Mouse (Mus musculus) kidney, embryonic 16.5 days (tissue): Measurements from ENCODE around the gene Prm2. TPM values are rescaled to one million over a fixed set of nuclear protein-coding genes. Genes with fewer than 3 reads are reported as not detected.
A peak's percentile ranks its signal among the peaks of the same experiment; 100 is the strongest.

Experiments used
- ATAC-seq: fragments of 200-750 bp; cut with Nextera tagmentation; 2 replicates; pipeline ENCODE4 v1.8.0; 2017; ENCODE audit warnings: moderate TSS enrichment; ENCODE audit not compliant: low FRiP score, low TSS enrichment
- H3K27ac ChIP-seq: fragments of 300-500 bp; sonication (generic); 2 replicates; pipeline ENCODE4 v1.5.1; 2014; ENCODE audit warnings: low read length
- H3K27me3 ChIP-seq: fragments of 300-500 bp; sonication (generic); 2 replicates; pipeline ENCODE4 v1.6.1; 2014; ENCODE audit warnings: low read length, control low read depth, mixed read lengths; ENCODE audit not compliant: insufficient read depth
- H3K36me3 ChIP-seq: fragments of 300-500 bp; sonication (generic); 2 replicates; pipeline ENCODE4 v1.6.1; 2014; ENCODE audit warnings: low read length, control low read depth, mixed read lengths; ENCODE audit not compliant: insufficient read depth
- H3K4me1 ChIP-seq: fragments of 300-500 bp; sonication (generic); 2 replicates; pipeline ENCODE4 v1.6.1; 2014; ENCODE audit warnings: low read length, control low read depth, mixed read lengths; ENCODE audit not compliant: insufficient read depth
- H3K4me2 ChIP-seq: fragments of 300-500 bp; sonication (generic); replicated peaks from 2 replicates; pipeline ENCODE4 v1.6.1; 2014; ENCODE audit warnings: low read depth, low read length
- H3K4me3 ChIP-seq: fragments of 300-500 bp; sonication (generic); 2 replicates; pipeline ENCODE4 v1.5.1; 2014; ENCODE audit warnings: mild to moderate bottlenecking, low read length
- H3K9ac ChIP-seq: fragments of 300-500 bp; sonication (generic); replicated peaks from 2 replicates; pipeline ENCODE4 v1.6.1; 2014; ENCODE audit warnings: low read length
- H3K9me3 ChIP-seq: fragments of 300-500 bp; sonication (generic); 2 replicates; pipeline ENCODE4 v1.6.1; 2016; ENCODE audit warnings: low read length, control low read depth
- WGBS: fragments of 180-500 bp; shearing (Covaris S2); extraction: QIAGEN DNeasy Blood & Tissue Kit; methylation state at CpG from one replicate; pipeline ENCODE4 v1.1.7; 2014; 5-methylcytosine and 5-hydroxymethylcytosine counted together
- polyA plus RNA-seq: library from polyadenylated mRNA; unstranded; fragments of >200 nt; fragmentation: Nextera tagmentation; extraction: Ambion mirVana; gene quantifications from 2 replicates; pipeline ENCODE4 v1.2.1, GENCODE M21; 2015

Prm2 gene
- polyA plus RNA-seq, 1 experiment from 2014 or later = not detected

- no peak for ATAC-seq
- Histone ChIP-seq H3K4me1 (peaks cover 40% of the 10 kb centered on the region), H3K4me2 (no peak overlapping the region), H3K9me3 (no peaks in the 10 kb centered on the region), H3K9ac (peak overlapping the region; percentile 42; the same call in 1 of the 2 replicates), H3K4me3 (no peak overlapping the region), H3K27me3 (no peaks in the 10 kb centered on the region), H3K36me3 (no peaks in the 10 kb centered on the region), H3K27ac (peak overlapping the region; percentile 29; the same call in 1 of the 2 replicates)
- WGBS = 40% methylated on average over 9 of the region's 9 CpGs
These were observed 14.0 kb downstream of the Prm2 start for GRCm38 (mm10) chr16:10781862-10782371.

DNA sequence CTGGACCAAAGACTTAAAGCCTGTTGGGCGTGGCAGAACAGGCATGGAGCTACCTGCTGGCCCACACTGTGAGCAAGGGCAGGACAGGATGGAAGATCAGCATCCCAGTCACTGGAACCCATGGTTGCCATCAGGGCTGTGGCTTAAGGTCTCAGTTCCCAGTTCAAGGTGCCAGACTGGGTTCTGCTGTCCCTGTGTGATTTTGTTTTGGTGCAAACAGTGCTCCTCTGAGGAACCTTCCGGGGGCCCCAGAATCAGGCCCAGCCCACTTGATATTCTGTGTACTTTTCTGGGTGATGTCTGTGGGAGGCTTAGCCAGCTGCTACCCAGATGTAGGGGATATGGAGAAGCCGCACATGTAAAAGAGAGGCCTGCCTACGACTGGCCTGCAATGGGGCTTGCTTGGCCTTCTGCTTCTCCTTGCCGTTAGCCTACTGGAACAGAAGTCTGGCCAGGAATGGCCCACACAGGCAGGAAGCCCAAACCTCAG lies 15.3 kb downstream of the Prm2 start:
- WGBS = 64% methylated on average over 5 of the region's 5 CpGs
- Histone ChIP-seq H3K27me3 (no peaks in the 10 kb centered on the region), H3K9me3 (no peaks in the 10 kb centered on the region), H3K4me1 (peaks cover 42% of the 10 kb centered on the region), H3K4me2 (no peak overlapping the region), H3K27ac (no peak overlapping the region), H3K4me3 (no peak overlapping the region), H3K9ac (0 out of 2 replicates have a peak overlapping the region, but pooled peaks have one; percentile 31), H3K36me3 (no peaks in the 10 kb centered on the region)
- no peak for ATAC-seq

- Histone ChIP-seq H3K4me3 (no peak overlapping the region), H3K27ac (no peak overlapping the region), H3K9ac (no peak overlapping the region), H3K36me3 (no peaks in the 10 kb centered on the region), H3K4me1 (peaks cover 26% of the 10 kb centered on the region), H3K9me3 (no peaks in the 10 kb centered on the region), H3K4me2 (no peak overlapping the region), H3K27me3 (no peaks in the 10 kb centered on the region)
- WGBS = 57% methylated on average over 5 of the region's 5 CpGs
- no peak for ATAC-seq
These were observed 18.3 kb downstream of the Prm2 start for GRCm38 (mm10) chr16:10777579-10778160.

DNA sequence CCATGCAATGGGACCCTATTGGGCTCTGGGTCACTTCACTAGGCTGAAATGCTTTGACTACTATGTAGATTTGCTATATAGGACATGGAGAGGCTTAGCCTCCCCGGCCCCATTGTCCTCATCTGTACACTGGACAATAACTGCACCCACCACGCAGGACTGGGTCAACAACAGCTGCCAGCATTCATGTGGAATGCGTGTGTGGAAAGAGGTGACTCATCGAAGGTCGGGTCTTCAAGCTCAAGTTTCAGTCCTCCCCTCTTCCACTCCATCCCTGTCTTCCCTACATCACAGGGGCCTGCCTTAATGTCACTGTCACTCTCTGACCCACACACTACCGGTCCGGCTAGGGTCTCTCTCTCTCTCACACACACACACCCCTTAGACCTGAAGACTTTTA lies 19.6 kb downstream of the Prm2 start:
- H3K27me3 ChIP-seq = no peaks in the 10 kb centered on the region
- no peaks in the 10 kb centered on the region for H3K36me3 ChIP-seq
- H3K4me1 ChIP-seq = peaks cover 14% of the 10 kb centered on the region
- H3K27ac ChIP-seq = no peak overlapping the region
- H3K4me2 ChIP-seq = no peak overlapping the region
- 21% methylated on average over 7 of the region's 7 CpGs for WGBS
- H3K9me3 ChIP-seq = no peaks in the 10 kb centered on the region
- ATAC-seq = peak; percentile 25; the same call in 1 of the 2 replicates
- no peak overlapping the region for H3K9ac ChIP-seq
- no peak overlapping the region for H3K4me3 ChIP-seq

GRCm38 (mm10) chr16:10774726-10775125 lies 21.2 kb downstream of the Prm2 start:
- no peaks in the 10 kb centered on the region for H3K9me3 ChIP-seq
- no peak overlapping the region for H3K4me2 ChIP-seq
- WGBS = 80% methylated on average over 4 of the region's 4 CpGs
- H3K4me3 ChIP-seq = no peak overlapping the region
- no peaks in the 10 kb centered on the region for H3K36me3 ChIP-seq
- H3K27ac ChIP-seq = no peak overlapping the region
- no peaks in the 10 kb centered on the region for H3K27me3 ChIP-seq
- peaks cover 22% of the 10 kb centered on the region for H3K4me1 ChIP-seq
- no peak overlapping the region for H3K9ac ChIP-seq
- ATAC-seq = no peak

DNA sequence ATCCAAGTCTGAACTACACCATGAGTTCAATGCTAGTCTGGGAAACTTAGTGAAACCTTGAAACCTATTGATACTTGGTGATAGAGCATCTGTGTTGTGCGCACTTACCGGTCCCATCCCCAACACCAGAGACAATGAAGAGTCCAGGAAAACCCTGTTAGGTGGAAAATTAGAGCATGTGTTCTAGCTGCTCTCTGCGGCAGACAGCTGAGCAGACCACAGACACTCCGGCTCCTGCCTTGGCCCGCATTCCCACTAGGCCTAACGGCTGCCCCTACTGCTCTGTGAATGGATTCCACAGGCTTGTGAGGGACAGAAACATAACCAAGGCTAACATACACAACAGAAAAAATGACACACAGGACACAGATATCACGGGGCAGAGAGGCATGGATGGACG lies 22.4 kb downstream of the Prm2 start:
- peaks cover 26% of the 10 kb centered on the region for H3K4me1 ChIP-seq
- no peak for ATAC-seq
- H3K4me2 ChIP-seq = no peak overlapping the region
- no peaks in the 10 kb centered on the region for H3K27me3 ChIP-seq
- 81% methylated on average over 8 of the region's 8 CpGs for WGBS
- H3K9me3 ChIP-seq = no peaks in the 10 kb centered on the region
- H3K36me3 ChIP-seq = no peaks in the 10 kb centered on the region
- H3K4me3 ChIP-seq = no peak overlapping the region
- no peak overlapping the region for H3K9ac ChIP-seq
- H3K27ac ChIP-seq = no peak overlapping the region

DNA sequence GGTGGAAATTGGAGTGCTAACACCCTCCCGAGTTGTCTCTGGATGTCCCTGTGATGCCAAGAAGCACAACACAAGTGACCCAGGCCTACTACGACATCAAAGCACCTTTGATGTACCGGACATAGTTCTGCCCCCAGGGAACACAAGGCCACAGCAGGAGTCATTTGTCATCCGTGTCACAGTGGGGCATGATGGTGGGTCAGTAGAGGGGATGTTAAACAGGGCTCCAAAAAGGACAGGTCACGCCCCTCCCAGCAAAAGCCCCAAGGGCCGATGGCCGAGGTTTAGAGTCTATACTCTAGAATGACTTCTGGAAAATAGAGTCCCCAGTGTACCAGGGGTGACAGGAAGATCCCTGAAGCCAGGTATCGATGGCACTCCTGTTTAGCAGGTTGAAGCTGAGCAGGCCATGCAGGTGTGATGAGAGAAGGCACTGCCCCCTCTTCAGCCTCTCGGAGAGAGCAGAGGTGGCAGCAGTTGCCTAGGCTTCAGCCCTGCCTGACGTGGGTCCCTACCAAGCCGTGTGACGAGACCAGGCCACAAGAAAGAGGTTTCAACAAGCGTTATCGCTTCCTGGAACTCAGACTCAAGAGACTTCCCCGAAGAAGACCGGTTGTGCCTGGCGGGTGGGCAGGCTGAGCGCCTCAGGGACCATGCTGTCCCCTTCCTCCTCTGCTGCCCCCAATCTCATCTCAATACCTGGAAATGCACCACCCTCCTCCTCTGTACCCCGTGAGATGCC lies 24.0 kb downstream of the Prm2 start:
- H3K27ac ChIP-seq = no peak overlapping the region
- H3K4me2 ChIP-seq = no peak overlapping the region
- H3K27me3 ChIP-seq = no peaks in the 10 kb centered on the region
- peaks cover 20% of the 10 kb centered on the region for H3K4me1 ChIP-seq
- ATAC-seq = no peak
- 66% methylated on average over 19 of the region's 19 CpGs for WGBS
- no peaks in the 10 kb centered on the region for H3K9me3 ChIP-seq
- H3K9ac ChIP-seq = no peak overlapping the region
- no peaks in the 10 kb centered on the region for H3K36me3 ChIP-seq
- H3K4me3 ChIP-seq = no peak overlapping the region

DNA sequence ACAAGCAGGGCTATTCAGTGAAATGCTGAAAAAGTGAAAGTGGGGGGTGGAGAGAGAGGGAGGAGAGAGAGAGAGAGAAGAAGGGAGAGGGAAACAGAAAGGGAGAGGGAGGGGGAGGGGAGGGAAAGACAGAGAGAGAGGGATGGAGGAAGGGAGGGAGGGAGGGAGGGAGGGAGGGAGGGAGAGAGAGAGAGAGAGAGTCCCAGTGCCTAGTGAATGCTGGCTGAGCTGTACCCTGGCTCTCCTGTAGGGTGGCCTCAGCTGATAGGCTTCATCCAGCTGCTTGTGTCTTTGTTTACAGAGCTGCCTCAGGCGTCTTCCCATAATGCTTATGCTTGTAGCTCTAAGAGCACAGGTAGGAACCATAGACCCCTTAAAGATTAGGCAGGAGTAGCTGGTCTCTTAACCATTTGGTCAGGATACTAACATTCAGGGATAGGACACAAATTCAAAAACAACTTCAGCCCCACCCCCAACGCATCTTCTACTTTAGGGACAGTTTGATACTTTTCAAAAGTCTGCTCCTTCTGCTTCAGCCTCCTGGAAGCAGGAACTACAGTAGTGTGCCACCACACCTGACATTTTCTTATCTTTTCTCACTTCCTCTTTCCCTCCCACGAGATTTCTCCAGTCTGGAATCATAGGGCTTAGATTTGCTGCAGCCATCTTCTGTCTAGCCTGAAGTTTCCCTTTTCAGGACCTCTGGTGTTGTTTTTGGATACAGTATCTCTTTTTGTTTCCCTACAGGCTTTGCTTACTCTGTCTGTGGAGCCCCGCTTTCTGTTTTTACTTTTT lies 25.2 kb downstream of the Prm2 start:
- H3K4me3 ChIP-seq = no peak overlapping the region
- no peak overlapping the region for H3K9ac ChIP-seq
- no peaks in the 10 kb centered on the region for H3K9me3 ChIP-seq
- ATAC-seq = no peak
- H3K36me3 ChIP-seq = no peaks in the 10 kb centered on the region
- 37% methylated on average over 4 of the region's 4 CpGs for WGBS
- H3K27me3 ChIP-seq = no peaks in the 10 kb centered on the region
- no peak overlapping the region for H3K4me2 ChIP-seq
- no peak overlapping the region for H3K27ac ChIP-seq
- H3K4me1 ChIP-seq = peaks cover 12% of the 10 kb centered on the region

GRCm38 (mm10) chr16:10769661-10770060 lies 26.3 kb downstream of the Prm2 start:
- H3K4me2 ChIP-seq = no peak overlapping the region
- ATAC-seq = no peak

More at GRCm38 (mm10) chr16:10769661-10770060, 26.3 kb downstream of the Prm2 start:
- no peak overlapping the region for H3K9ac ChIP-seq
- H3K27ac ChIP-seq = no peak overlapping the region
- no peaks in the 10 kb centered on the region for H3K9me3 ChIP-seq
- H3K27me3 ChIP-seq = no peaks in the 10 kb centered on the region
- H3K4me1 ChIP-seq = peaks cover 12% of the 10 kb centered on the region
- 52% methylated on average over 2 of the region's 2 CpGs for WGBS
- no peak overlapping the region for H3K4me3 ChIP-seq
- H3K36me3 ChIP-seq = no peaks in the 10 kb centered on the region
